24 mouse cellular contexts compared by ENCODE assay signal in genomic region chr8:91539586-91539985, GRCm38 (mm10).
DNase-seq lines count a peak whose midpoint lies in the region; ATAC-seq lines count a peak whose summit lies in the region.
"Had no signal": no experiment of that assay in that cellular context is flagged by ENCODE, and none has a peak within 500 bp of the region (broad histone marks: within the 10 kb centered on the region; RNA-seq: fewer than 3 reads in every experiment).

No protein-coding gene starts in this region.

- WGBS in embryonic facial prominence, embryonic 14.5 days, result 66% methylated on average over 8 of the region's 8 CpGs

- peaks cover 24% of the 10 kb centered on the region for H3K4me1 ChIP-seq in embryonic facial prominence, embryonic 14.5 days (ENCODE audit: control insufficient read depth, insufficient read depth, low read length)
- H3K4me1 ChIP-seq: forebrain, embryonic 15.5 days had no signal

- no peak overlapping the region for H3K9ac ChIP-seq in embryonic facial prominence, embryonic 14.5 days (ENCODE audit: low read depth, low read length)
- H3K9ac ChIP-seq: forebrain, embryonic 15.5 days; heart, embryonic 15.5 days; hindbrain, embryonic 13.5 days had no signal

- 0 out of 2 replicates have a peak, but pooled peaks cover 4% of the 10 kb centered on the region for H3K27me3 ChIP-seq in embryonic facial prominence, embryonic 14.5 days (replicated peaks; ENCODE audit: control insufficient read depth, insufficient read depth, low read length)
- H3K27me3 ChIP-seq: CH12.LX; forebrain, embryonic 15.5 days; heart, embryonic 15.5 days; Patski had no signal

- no peak for ATAC-seq in embryonic facial prominence, embryonic 14.5 days (ENCODE audit: low read depth)
- ATAC-seq: activated CD4-positive, CD25-positive, alpha-beta regulatory T cell, adult 4 months; forebrain, embryonic 15.5 days; hindbrain, postnatal 0 days; Patski had no signal

- H3K36me3 ChIP-seq in embryonic facial prominence, embryonic 14.5 days (ENCODE audit: control insufficient read depth, insufficient read depth, low read length), result no peaks in the 10 kb centered on the region
- H3K36me3 ChIP-seq: forebrain, embryonic 15.5 days; heart, embryonic 15.5 days; hindbrain, embryonic 13.5 days had no signal

- no peaks in the 10 kb centered on the region for H3K9me3 ChIP-seq in embryonic facial prominence, embryonic 14.5 days (ENCODE audit: control insufficient read depth, low read length)
- H3K9me3 ChIP-seq: forebrain, embryonic 15.5 days; heart, embryonic 15.5 days had no signal

- no peak overlapping the region for H3K4me3 ChIP-seq in embryonic facial prominence, embryonic 14.5 days (ENCODE audit: low read depth, low read length)
- H3K4me3 ChIP-seq: forebrain, embryonic 15.5 days; heart, adult 2 months; heart, embryonic 15.5 days; hindbrain, embryonic 13.5 days had no signal

- peak overlapping the region; percentile 48 for H3K27ac ChIP-seq in embryonic facial prominence, embryonic 14.5 days (replicated peaks; ENCODE audit: low read depth, low read length)
- H3K27ac ChIP-seq: forebrain, embryonic 15.5 days; heart, adult 2 months; heart, embryonic 15.5 days; hindbrain, embryonic 13.5 days; hindbrain, postnatal 0 days had no signal

- peak; percentile 39 for DNase-seq in kidney, adult 11 months
- DNase-seq in kidney, postnatal 4 days, result no peak
- peak; percentile 34 to 64 for DNase-seq in kidney, postnatal 36 days
- no peak for DNase-seq in kidney, postnatal 14 days
- DNase-seq in 416B (ENCODE audit: low read depth), result peak; percentile 35
- DNase-seq in embryonic facial prominence, embryonic 14.5 days (ENCODE audit: low spot score), result no peak
- DNase-seq in spleen, adult 12 weeks (ENCODE audit: low spot score), result no peak
- DNase-seq in gastrocnemius, adult 18-20 months (ENCODE audit: low spot score), result no peak
- DNase-seq: adrenal gland, adult 2 months; cerebellum, adult 11 months; cerebellum, adult 8-10 months; cerebellum, postnatal 14 days; embryo, embryonic 11 days; gastrocnemius, postnatal 14 days; heart, adult 2 months; heart, postnatal 14 days had no signal

- H3K4me2 ChIP-seq in embryonic facial prominence, embryonic 14.5 days (ENCODE audit: low read depth, low read length), result no peak overlapping the region; the same call in 1 of the 2 replicates
- H3K4me2 ChIP-seq: forebrain, embryonic 15.5 days; heart, embryonic 11.5 days; heart, embryonic 15.5 days; hindbrain, embryonic 13.5 days had no signal

Comparison
In these comparisons a context has a peak if more than half of its experiments do, and no peak if none do; other contexts are left out.
1. DNase-seq: peak in kidney, adult 11 months (single experiment), kidney, postnatal 36 days (2 of 2) and 416B (single experiment); none in kidney, postnatal 4 days (0 of 2), kidney, postnatal 14 days (single experiment), embryonic facial prominence, embryonic 14.5 days (single experiment), spleen, adult 12 weeks (single experiment) and gastrocnemius, adult 18-20 months (single experiment).